Mouse (Mus musculus): ENCODE measurements around the gene R3hdm2. TPM values are rescaled to one million over a fixed set of nuclear protein-coding genes. Genes with fewer than 3 reads are reported as not detected.

Gene R3hdm2
- polyA plus RNA-seq, 1 experiment from 2014 or later, result 36.1 TPM

DNA sequence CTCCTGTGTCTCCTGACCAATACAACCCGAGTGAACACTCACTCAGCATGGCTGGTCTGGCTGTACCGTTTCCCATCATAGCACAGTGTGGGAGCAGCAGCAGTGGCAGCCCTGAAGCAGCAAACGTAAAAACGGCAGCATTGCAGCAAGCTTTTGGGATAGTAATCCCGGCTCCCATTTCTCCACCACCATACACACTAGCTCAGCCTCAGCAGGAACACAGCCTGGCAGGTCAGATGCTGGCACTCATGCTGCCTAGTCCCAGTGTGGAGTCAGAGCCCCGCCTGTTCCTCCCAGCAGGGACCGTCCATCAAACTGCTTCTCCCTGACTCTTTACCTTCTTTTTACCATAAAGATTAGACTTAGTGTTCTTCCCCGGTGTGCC, 111.0 kb downstream of the R3hdm2 start:
- Histone ChIP-seq H3K4me3 (ENCODE audit: low read depth, low read length) (no peak overlapping the region), H3K9ac (replicated peaks; ENCODE audit: low read length) (no peak overlapping the region), H3K27me3 (ENCODE audit: control insufficient read depth, insufficient read depth, low read length) (no peaks in the 10 kb centered on the region), H3K36me3 (replicated peaks; ENCODE audit: control insufficient read depth, insufficient read depth, low read depth, low read length) (peaks cover 15% of the 10 kb centered on the region), H3K4me1 (ENCODE audit: control insufficient read depth, insufficient read depth, low read length) (no peaks in the 10 kb centered on the region), H3K27ac (replicated peaks; ENCODE audit: low read depth, low read length) (no peak overlapping the region), H3K9me3 (replicated peaks; ENCODE audit: control insufficient read depth, low read length) (no peaks in the 10 kb centered on the region), H3K4me2 (ENCODE audit: low read depth, low read length) (no peak overlapping the region)
- DNase-seq (ENCODE audit: low spot score), result no peak
- no peak for ATAC-seq (replicated peaks; ENCODE audit: insufficient number of reproducible peaks, low FRiP score, low TSS enrichment, low read depth)
- 73% methylated on average over 8 of the region's 8 CpGs for WGBS

DNA sequence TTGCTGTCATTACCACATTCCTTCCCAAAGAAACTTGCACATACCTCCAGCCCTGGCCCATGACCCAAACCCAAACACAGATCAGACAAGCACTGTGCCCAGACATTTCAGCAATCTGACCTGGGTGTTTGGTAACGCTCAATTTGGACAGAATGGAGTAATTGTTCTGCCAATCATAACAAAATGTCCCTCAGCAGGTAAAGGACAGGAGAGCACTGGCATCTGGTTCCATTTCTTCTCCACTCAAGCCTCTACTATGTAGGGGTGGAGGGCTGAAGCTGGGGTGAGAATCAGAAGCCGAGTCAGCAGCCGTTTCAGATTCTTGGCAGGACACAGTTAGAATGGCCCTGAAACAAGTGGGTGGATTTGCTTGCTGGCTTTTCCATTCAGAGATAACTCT, 112.0 kb downstream of the R3hdm2 start:
- no peak overlapping the region for H3K9ac ChIP-seq (replicated peaks; ENCODE audit: low read length)
- H3K27me3 ChIP-seq (ENCODE audit: control insufficient read depth, insufficient read depth, low read length), result no peaks in the 10 kb centered on the region
- ATAC-seq (replicated peaks; ENCODE audit: insufficient number of reproducible peaks, low FRiP score, low TSS enrichment, low read depth) (no peak), DNase-seq (ENCODE audit: low spot score) (no peak)
- H3K27ac ChIP-seq (replicated peaks; ENCODE audit: low read depth, low read length), result no peak overlapping the region
- H3K36me3 ChIP-seq (replicated peaks; ENCODE audit: control insufficient read depth, insufficient read depth, low read depth, low read length), result peaks cover 15% of the 10 kb centered on the region
- WGBS, result 66% methylated on average over 3 of the region's 3 CpGs
- no peak overlapping the region for H3K4me2 ChIP-seq (ENCODE audit: low read depth, low read length)
- no peaks in the 10 kb centered on the region for H3K4me1 ChIP-seq (ENCODE audit: control insufficient read depth, insufficient read depth, low read length)
- H3K9me3 ChIP-seq (replicated peaks; ENCODE audit: control insufficient read depth, low read length), result no peaks in the 10 kb centered on the region
- no peak overlapping the region for H3K4me3 ChIP-seq (ENCODE audit: low read depth, low read length)

DNA sequence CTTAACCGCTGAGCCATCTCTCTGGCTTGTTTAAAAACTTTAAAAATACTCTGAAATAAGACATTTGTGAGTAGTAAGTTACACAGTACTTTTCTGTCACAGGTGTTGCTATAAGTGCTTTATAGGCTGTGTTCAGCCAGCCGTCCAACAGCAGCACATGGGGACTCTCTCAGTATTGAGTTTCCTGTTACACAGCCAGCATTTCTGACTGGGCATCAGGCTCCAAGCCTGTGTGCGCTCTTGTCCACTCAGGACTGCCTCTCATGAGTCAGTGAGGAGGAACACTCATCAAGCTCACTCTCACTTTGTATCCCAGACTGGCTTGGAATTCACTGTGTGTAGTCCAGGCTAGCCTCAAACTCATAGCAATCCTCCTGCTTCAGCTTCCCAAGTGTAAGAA, 116.0 kb downstream of the R3hdm2 start:
- Histone ChIP-seq H3K4me3 (ENCODE audit: low read depth, low read length) (no peak overlapping the region), H3K4me2 (ENCODE audit: low read depth, low read length) (no peak overlapping the region), H3K27ac (replicated peaks; ENCODE audit: low read depth, low read length) (no peak overlapping the region), H3K4me1 (ENCODE audit: control insufficient read depth, insufficient read depth, low read length) (no peaks in the 10 kb centered on the region), H3K36me3 (replicated peaks; ENCODE audit: control insufficient read depth, insufficient read depth, low read depth, low read length) (peaks cover 15% of the 10 kb centered on the region), H3K9me3 (replicated peaks; ENCODE audit: control insufficient read depth, low read length) (no peaks in the 10 kb centered on the region), H3K27me3 (ENCODE audit: control insufficient read depth, insufficient read depth, low read length) (no peaks in the 10 kb centered on the region), H3K9ac (replicated peaks; ENCODE audit: low read length) (no peak overlapping the region)
- no peak for DNase-seq (ENCODE audit: low spot score)
- no peak for ATAC-seq (replicated peaks; ENCODE audit: insufficient number of reproducible peaks, low FRiP score, low TSS enrichment, low read depth)
- WGBS, result 93% methylated on average over 3 of the region's 3 CpGs

DNA sequence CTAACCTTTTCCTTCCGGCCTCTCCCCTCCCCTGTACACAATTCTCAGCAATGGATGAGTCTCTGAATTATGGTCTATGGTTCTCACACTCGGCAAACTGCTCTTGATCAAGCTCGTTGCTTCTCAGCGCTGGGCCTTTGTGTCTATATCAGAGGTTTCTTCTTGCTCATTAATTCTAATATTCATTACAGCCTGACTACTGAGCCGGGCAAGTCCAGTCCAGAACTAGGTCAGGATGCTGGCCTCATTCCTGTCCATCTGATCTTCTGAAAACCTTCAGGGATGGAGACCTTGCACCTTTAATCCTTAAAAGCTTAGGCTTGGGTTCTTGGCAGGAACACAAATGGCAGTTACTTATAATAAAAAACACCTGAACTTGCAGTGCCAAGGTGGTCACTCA, 119.4 kb downstream of the R3hdm2 start:
- 83% methylated on average over 5 of the region's 5 CpGs for WGBS
- no peak overlapping the region for H3K4me2 ChIP-seq (ENCODE audit: low read depth, low read length)
- no peaks in the 10 kb centered on the region for H3K27me3 ChIP-seq (ENCODE audit: control insufficient read depth, insufficient read depth, low read length)
- no peak for DNase-seq (ENCODE audit: low spot score)
- no peak overlapping the region for H3K9ac ChIP-seq (replicated peaks; ENCODE audit: low read length)
- no peaks in the 10 kb centered on the region for H3K9me3 ChIP-seq (replicated peaks; ENCODE audit: control insufficient read depth, low read length)
- no peak for ATAC-seq (replicated peaks; ENCODE audit: insufficient number of reproducible peaks, low FRiP score, low TSS enrichment, low read depth)
- no peaks in the 10 kb centered on the region for H3K4me1 ChIP-seq (ENCODE audit: control insufficient read depth, insufficient read depth, low read length)
- peaks cover 10% of the 10 kb centered on the region for H3K36me3 ChIP-seq (replicated peaks; ENCODE audit: control insufficient read depth, insufficient read depth, low read depth, low read length)
- H3K27ac ChIP-seq (replicated peaks; ENCODE audit: low read depth, low read length), result no peak overlapping the region
- no peak overlapping the region for H3K4me3 ChIP-seq (ENCODE audit: low read depth, low read length)

DNA sequence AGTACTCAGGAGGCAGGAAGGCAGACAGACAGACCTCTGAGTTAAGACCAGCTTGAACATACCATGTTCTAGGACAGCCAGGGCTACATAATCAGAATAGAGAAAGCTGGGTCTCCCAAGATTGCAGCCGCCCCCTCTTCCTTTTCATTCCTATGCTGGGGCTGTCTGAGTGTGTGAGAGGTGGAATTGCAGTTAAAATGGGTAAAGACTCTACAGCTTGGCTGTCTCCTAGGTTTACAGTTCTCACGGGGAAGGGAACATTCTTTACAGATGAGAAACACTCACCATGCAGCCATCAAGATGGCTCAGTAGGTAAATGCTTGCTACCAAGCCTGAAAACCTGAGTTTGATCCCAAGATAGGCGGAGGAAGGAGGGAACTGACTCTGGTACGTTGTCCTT, 119.9 kb downstream of the R3hdm2 start:
- H3K4me3 ChIP-seq (ENCODE audit: low read depth, low read length), result no peak overlapping the region
- H3K9ac ChIP-seq (replicated peaks; ENCODE audit: low read length), result no peak overlapping the region
- 88% methylated on average over 4 of the region's 4 CpGs for WGBS
- no peak overlapping the region for H3K27ac ChIP-seq (replicated peaks; ENCODE audit: low read depth, low read length)
- ATAC-seq (replicated peaks; ENCODE audit: insufficient number of reproducible peaks, low FRiP score, low TSS enrichment, low read depth) (no peak), DNase-seq (ENCODE audit: low spot score) (no peak)
- no peaks in the 10 kb centered on the region for H3K27me3 ChIP-seq (ENCODE audit: control insufficient read depth, insufficient read depth, low read length)
- H3K36me3 ChIP-seq (replicated peaks; ENCODE audit: control insufficient read depth, insufficient read depth, low read depth, low read length), result peaks cover 5% of the 10 kb centered on the region
- no peaks in the 10 kb centered on the region for H3K4me1 ChIP-seq (ENCODE audit: control insufficient read depth, insufficient read depth, low read length)
- H3K9me3 ChIP-seq (replicated peaks; ENCODE audit: control insufficient read depth, low read length), result no peaks in the 10 kb centered on the region
- H3K4me2 ChIP-seq (ENCODE audit: low read depth, low read length), result no peak overlapping the region

DNA sequence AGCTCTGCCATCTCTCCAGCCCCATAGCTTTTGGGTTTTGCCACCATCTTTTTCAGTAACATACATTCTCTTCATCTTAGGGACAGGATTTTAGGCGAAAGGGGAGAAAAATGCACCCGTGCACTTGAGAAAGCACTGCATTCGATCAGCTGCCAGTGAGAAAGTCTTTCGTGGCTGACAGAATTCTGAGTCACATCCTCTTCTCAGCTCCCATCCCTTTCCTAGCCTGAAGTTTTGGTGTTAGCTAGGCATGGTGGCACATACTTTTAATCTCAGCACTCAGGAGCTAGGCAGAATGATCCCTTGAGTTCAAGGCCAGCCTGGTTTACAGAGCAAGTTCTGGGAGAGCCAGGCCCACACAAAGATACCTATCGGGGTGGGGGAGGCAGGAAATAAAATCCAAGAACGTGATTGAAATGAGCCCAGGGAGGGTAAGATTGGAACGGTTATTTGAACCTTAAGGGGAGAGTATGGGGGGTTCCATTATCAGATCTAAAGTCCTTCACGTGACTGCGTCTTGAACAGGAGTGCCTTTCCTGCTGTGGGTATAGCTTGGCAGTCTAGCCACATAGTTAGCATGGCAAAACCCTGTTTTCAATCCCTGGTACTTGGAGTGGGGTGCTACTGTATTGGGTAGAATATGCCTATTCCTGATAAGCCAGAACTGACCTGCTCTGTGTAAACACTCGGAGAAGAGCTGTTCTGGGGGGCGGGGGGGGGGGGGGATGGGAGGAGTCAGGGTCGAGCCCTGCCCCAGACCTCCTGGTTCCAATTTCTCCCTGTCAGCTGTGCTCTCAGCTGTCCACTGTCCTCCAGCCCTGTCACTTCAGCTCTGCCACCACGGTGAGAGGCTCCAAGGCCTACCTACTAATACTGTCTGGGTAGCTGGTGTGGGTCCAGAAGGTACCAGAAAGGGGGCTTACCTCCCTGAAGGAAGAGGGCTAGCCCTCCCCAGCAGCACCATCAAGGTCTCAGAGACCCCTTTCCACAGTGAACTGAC, 121.1 kb downstream of the R3hdm2 start, which contains the start of gene Stac3:
TSS of gene Stac3 (plus strand) at position 793 of the 1,000 bp plus-strand sequence.
- H3K9ac ChIP-seq (replicated peaks; ENCODE audit: low read length), result no peak within 1 kb of the TSS
- H3K4me2 ChIP-seq (ENCODE audit: low read depth, low read length), result no peak within 1 kb of the TSS
- no peaks in the 10 kb centered on the region for H3K36me3 ChIP-seq (replicated peaks; ENCODE audit: control insufficient read depth, insufficient read depth, low read depth, low read length)
- H3K4me1 ChIP-seq (ENCODE audit: control insufficient read depth, insufficient read depth, low read length), result no peaks in the 10 kb centered on the region
- no peaks in the 10 kb centered on the region for H3K27me3 ChIP-seq (ENCODE audit: control insufficient read depth, insufficient read depth, low read length)
- WGBS, result 67% methylated on average over 13 of the region's 13 CpGs
- no peak within 1 kb of the TSS for H3K4me3 ChIP-seq (ENCODE audit: low read depth, low read length)
- ATAC-seq (replicated peaks; ENCODE audit: insufficient number of reproducible peaks, low FRiP score, low TSS enrichment, low read depth) (no peak), DNase-seq (ENCODE audit: low spot score) (no peak)
- no peaks in the 10 kb centered on the region for H3K9me3 ChIP-seq (replicated peaks; ENCODE audit: control insufficient read depth, low read length)
- H3K27ac ChIP-seq (replicated peaks; ENCODE audit: low read depth, low read length), result no peak within 1 kb of the TSS

DNA sequence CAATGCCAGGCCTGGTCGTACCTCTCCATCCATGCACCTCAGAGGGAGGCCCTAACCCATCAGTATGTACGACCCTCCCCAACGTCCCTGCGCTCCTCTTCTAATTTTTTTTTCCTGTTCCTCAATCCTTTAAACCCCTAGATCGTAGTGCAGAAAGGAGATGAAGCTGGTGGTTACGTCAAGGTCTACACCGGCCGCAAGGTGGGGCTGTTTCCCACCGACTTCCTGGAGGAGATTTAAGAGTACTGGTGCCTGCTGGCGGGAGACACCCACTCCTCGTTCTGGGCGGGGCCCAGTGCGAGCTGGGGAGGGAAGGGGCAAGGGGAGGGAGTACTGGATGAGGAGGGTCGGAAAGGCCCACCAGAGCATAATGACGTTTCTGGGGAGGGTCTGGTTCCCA, 128.1 kb downstream of the R3hdm2 start:
- no peak for ATAC-seq (replicated peaks; ENCODE audit: insufficient number of reproducible peaks, low FRiP score, low TSS enrichment, low read depth)
- H3K4me3 ChIP-seq (ENCODE audit: low read depth, low read length), result no peak overlapping the region
- WGBS, result 2% methylated on average over 15 of the region's 15 CpGs

More for the DNA sequence above, 128.1 kb downstream of the R3hdm2 start:
- peaks cover 27% of the 10 kb centered on the region for H3K27me3 ChIP-seq (ENCODE audit: control insufficient read depth, insufficient read depth, low read length)
- H3K36me3 ChIP-seq (replicated peaks; ENCODE audit: control insufficient read depth, insufficient read depth, low read depth, low read length), result no peaks in the 10 kb centered on the region
- H3K9ac ChIP-seq (replicated peaks; ENCODE audit: low read length), result no peak overlapping the region
- peak; percentile 79 for DNase-seq (ENCODE audit: low spot score)
- H3K27ac ChIP-seq (replicated peaks; ENCODE audit: low read depth, low read length), result no peak overlapping the region
- no peaks in the 10 kb centered on the region for H3K9me3 ChIP-seq (replicated peaks; ENCODE audit: control insufficient read depth, low read length)
- H3K4me1 ChIP-seq (ENCODE audit: control insufficient read depth, insufficient read depth, low read length), result peaks cover 16% of the 10 kb centered on the region
- H3K4me2 ChIP-seq (ENCODE audit: low read depth, low read length), result peak overlapping the region; percentile 16; the same call in 1 of the 2 replicates

Measured in embryonic facial prominence, embryonic 11.5 days (tissue).